Mouse (Mus musculus) telencephalon, adult 2 months (tissue): ENCODE measurements around the gene Rsrp1.

Experiments used
- DNase-seq: peaks from one replicate; pipeline ENCODE4 v3.0.0-alpha.2; 2011; ENCODE audit warnings: low read depth, low spot score

The Rsrp1 gene

GRCm38 (mm10) chr4:134922111-134922924 lies 1.1 kb upstream of the Rsrp1 start:
- DNase-seq: no peak

- no peak for DNase-seq
These were observed 507 bp upstream of the Rsrp1 start for GRCm38 (mm10) chr4:134922925-134923244.

- DNase-seq: no peak
These were observed 788 bp downstream of the Rsrp1 start for GRCm38 (mm10) chr4:134924019-134924741.

GRCm38 (mm10) chr4:134925206-134925605 lies 1.8 kb downstream of the Rsrp1 start:
- no peak for DNase-seq

GRCm38 (mm10) chr4:134927815-134928463 lies 4.5 kb downstream of the Rsrp1 start:
- DNase-seq: no peak

- DNase-seq: no peak
These were observed 5.1 kb downstream of the Rsrp1 start for GRCm38 (mm10) chr4:134928464-134928836.

- DNase-seq: no peak
These were observed 6.1 kb downstream of the Rsrp1 start for GRCm38 (mm10) chr4:134929536-134929935.

- DNase-seq: no peak
These were observed 6.8 kb downstream of the Rsrp1 start for GRCm38 (mm10) chr4:134930190-134930589.

GRCm38 (mm10) chr4:134930684-134931481 lies 7.5 kb downstream of the Rsrp1 start, which contains the start of gene Syf2:
Syf2 (plus strand) TSS chr4:134930898.
- peak; percentile 94 for DNase-seq

- no peak for DNase-seq
These were observed 14.1 kb downstream of the Rsrp1 start for GRCm38 (mm10) chr4:134937240-134938176.

- DNase-seq: no peak
These were observed 16.5 kb downstream of the Rsrp1 start for GRCm38 (mm10) chr4:134939900-134940299.

GRCm38 (mm10) chr4:134943758-134944538 lies 20.6 kb downstream of the Rsrp1 start:
- no peak for DNase-seq

GRCm38 (mm10) chr4:134946024-134946744 lies 22.8 kb downstream of the Rsrp1 start:
- no peak for DNase-seq

- DNase-seq: no peak
These were observed 27.2 kb downstream of the Rsrp1 start for GRCm38 (mm10) chr4:134950518-134951091.

GRCm38 (mm10) chr4:134954461-134954860 lies 31.1 kb downstream of the Rsrp1 start:
- no peak for DNase-seq

GRCm38 (mm10) chr4:134955196-134955595 lies 31.8 kb downstream of the Rsrp1 start:
- no peak for DNase-seq

- no peak for DNase-seq
These were observed 32.5 kb downstream of the Rsrp1 start for GRCm38 (mm10) chr4:134955845-134956244.

GRCm38 (mm10) chr4:134956328-134956727 lies 32.9 kb downstream of the Rsrp1 start:
- no peak for DNase-seq
